Mouse (Mus musculus) cerebellum, adult 2 months (tissue): ENCODE measurements at regions not wholly inside any gene's neighbourhood (a gene's known extent, or its start where the extent isn't known, plus 50 kb on each side); places are given as distances from the start of the nearest gene placed in this dataset.
A peak's percentile ranks its signal among the peaks of the same experiment; 100 is the strongest.
"Not testable (repeated sequence)": the region's sequence is repeated elsewhere in the genome, so short reads cannot be mapped to it uniquely, and the experiment has no call there.

ENCODE experiments used
- DNase-seq, 2 experiments: peaks; one replicate each; pipeline ENCODE4 v3.0.0; 2021
- H3K27ac ChIP-seq: fragments of 200-500 bp; 2 replicates; pipeline ENCODE4 v1.5.1; 2012; ENCODE audit warnings: low read length, control low read depth, inconsistent platforms; ENCODE audit not compliant: insufficient read depth
- H3K27me3 ChIP-seq: fragments of 200-500 bp; 2 replicates; pipeline ENCODE4 v1.6.1; 2012; ENCODE audit warnings: inconsistent platforms, mild to moderate bottlenecking, low read length, moderate library complexity; ENCODE audit not compliant: control insufficient read depth, insufficient read depth
- H3K4me1 ChIP-seq: fragments of 200-500 bp; 2 replicates; pipeline ENCODE4 v1.6.1; 2011; ENCODE audit warnings: low read length; ENCODE audit not compliant: control insufficient read depth, insufficient read depth
- H3K4me3 ChIP-seq: fragments of 200-500 bp; replicated peaks from 2 replicates; pipeline ENCODE3; 2011; ENCODE audit warnings: mild to moderate bottlenecking, low read depth, low read length, control low read depth; ENCODE audit not compliant: insufficient read depth
- CTCF ChIP-seq: fragments of 200-500 bp; IDR thresholded peaks from 2 replicates; pipeline ENCODE4 v1.5.1; 2011; ENCODE audit warnings: low read depth, mild to moderate bottlenecking, control low read depth, low read length, moderate library complexity, borderline replicate concordance; ENCODE audit not compliant: insufficient read depth
- POLR2A ChIP-seq: fragments of 200-500 bp; IDR thresholded peaks from 2 replicates; pipeline ENCODE4 v1.6.1; 2011; ENCODE audit warnings: low read length, control low read depth, borderline replicate concordance; ENCODE audit not compliant: insufficient read depth
- WGBS: fragments of 180-500 bp; shearing (Covaris S2); methylation state at CpG from one replicate; pipeline ENCODE4 v1.1.7; 2018; 5-methylcytosine and 5-hydroxymethylcytosine counted together

GRCm38 (mm10) chr12:8439486-8439885, 60.3 kb downstream of the Rhob start:
- DNase-seq: no peak
- 84% methylated on average over 4 of the region's 4 CpGs for WGBS
- peaks cover 13% of the 10 kb centered on the region for H3K4me1 ChIP-seq
- H3K27me3 ChIP-seq: no peaks in the 10 kb centered on the region
- H3K27ac ChIP-seq: no peak overlapping the region
- no peak for TF ChIP-seq POLR2A
- no peak for TF ChIP-seq CTCF
- no peak overlapping the region for H3K4me3 ChIP-seq

- no peak overlapping the region for H3K27ac ChIP-seq
- peaks cover 20% of the 10 kb centered on the region for H3K4me1 ChIP-seq
- H3K27me3 ChIP-seq: no peaks in the 10 kb centered on the region
- no peak for DNase-seq
- no peak overlapping the region for H3K4me3 ChIP-seq
- no peak for TF ChIP-seq CTCF
- TF ChIP-seq POLR2A: no peak
- 65% methylated on average over 4 of the region's 4 CpGs for WGBS
Observed at GRCm38 (mm10) chr12:8438638-8439037, 61.2 kb downstream of the Rhob start.

- WGBS: 84% methylated on average over 6 of the region's 6 CpGs
- TF ChIP-seq CTCF: no peak
- TF ChIP-seq POLR2A: no peak
- no peak for DNase-seq
- H3K27ac ChIP-seq: no peak overlapping the region
- H3K4me1 ChIP-seq: peaks cover 24% of the 10 kb centered on the region
- H3K27me3 ChIP-seq: no peaks in the 10 kb centered on the region
- no peak overlapping the region for H3K4me3 ChIP-seq
Observed at GRCm38 (mm10) chr12:8436976-8437580, 62.7 kb downstream of the Rhob start.

GRCm38 (mm10) chr12:8436553-8436952, 63.3 kb downstream of the Rhob start:
- DNase-seq: no peak
- WGBS: 76% methylated on average over 5 of the region's 5 CpGs
- H3K27ac ChIP-seq: no peak overlapping the region
- peaks cover 28% of the 10 kb centered on the region for H3K4me1 ChIP-seq
- TF ChIP-seq CTCF: no peak
- TF ChIP-seq POLR2A: no peak
- H3K27me3 ChIP-seq: no peaks in the 10 kb centered on the region
- no peak overlapping the region for H3K4me3 ChIP-seq

GRCm38 (mm10) chr12:8435651-8436348, 64.0 kb downstream of the Rhob start:
- not testable (repeated sequence) for H3K27me3 ChIP-seq, H3K27ac ChIP-seq, H3K4me3 ChIP-seq, DNase-seq
- peaks cover 28% of the 10 kb centered on the region for H3K4me1 ChIP-seq
- WGBS: 50% methylated on average over 3 of the region's 3 CpGs

GRCm38 (mm10) chr12:8428228-8428990, 71.4 kb downstream of the Rhob start:
- H3K27ac ChIP-seq: no peak overlapping the region
- TF ChIP-seq CTCF (no peak), POLR2A (no peak)
- DNase-seq: no peak
- peaks cover 22% of the 10 kb centered on the region for H3K4me1 ChIP-seq
- WGBS: 85% methylated on average over 5 of the region's 5 CpGs
- H3K27me3 ChIP-seq: no peaks in the 10 kb centered on the region
- H3K4me3 ChIP-seq: no peak overlapping the region

GRCm38 (mm10) chr12:8424515-8424914, 75.3 kb downstream of the Rhob start:
- Histone ChIP-seq H3K27ac (no peak overlapping the region), H3K27me3 (no peaks in the 10 kb centered on the region), H3K4me1 (peaks cover 15% of the 10 kb centered on the region), H3K4me3 (no peak overlapping the region)
- DNase-seq: peak; percentile 79 to 87
- TF ChIP-seq POLR2A (no peak), CTCF (no peak)
- 10% methylated on average over 6 of the region's 6 CpGs for WGBS

GRCm38 (mm10) chr12:8422676-8423075, 77.1 kb downstream of the Rhob start:
- Histone ChIP-seq H3K4me3 (no peak overlapping the region), H3K27me3 (no peaks in the 10 kb centered on the region), H3K4me1 (peaks cover 15% of the 10 kb centered on the region), H3K27ac (no peak overlapping the region)
- DNase-seq: no peak
- 71% methylated on average over 5 of the region's 5 CpGs for WGBS
- TF ChIP-seq POLR2A: no peak
- TF ChIP-seq CTCF: no peak
